Mouse (Mus musculus) limb, embryonic 11.5 days (tissue): ENCODE results near the gene Fas. TPM values are rescaled to one million over a fixed set of nuclear protein-coding genes. Genes with fewer than 3 reads are reported as not detected.

ENCODE experiments used
- ATAC-seq: fragments of 200-750 bp; cut with Nextera tagmentation; 2 replicates; pipeline ENCODE4 v1.8.0; 2017; ENCODE audit warnings: low read depth; ENCODE audit not compliant: insufficient number of reproducible peaks, low FRiP score, low TSS enrichment
- DNase-seq: peaks from one replicate; pipeline ENCODE4 v3.0.0-alpha.2; 2015; ENCODE audit warnings: low spot score
- H3K27ac ChIP-seq: fragments of 300-500 bp; sonication (generic); replicated peaks from 2 replicates; pipeline ENCODE4 v1.5.1; 2014; ENCODE audit warnings: low read depth, mild to moderate bottlenecking, low read length
- H3K27me3 ChIP-seq: fragments of 300-500 bp; sonication (generic); 2 replicates; pipeline ENCODE4 v1.6.1; 2014; ENCODE audit warnings: mild to moderate bottlenecking, low read length, mixed read lengths; ENCODE audit not compliant: control insufficient read depth, insufficient read depth
- H3K36me3 ChIP-seq: fragments of 300-500 bp; sonication (generic); 2 replicates; pipeline ENCODE4 v1.6.1; 2014; ENCODE audit warnings: mild to moderate bottlenecking, low read length, moderate library complexity, mixed read lengths; ENCODE audit not compliant: control insufficient read depth, insufficient read depth
- H3K4me1 ChIP-seq: fragments of 300-500 bp; sonication (generic); 2 replicates; pipeline ENCODE4 v1.6.1; 2014; ENCODE audit warnings: low read length, mixed read lengths; ENCODE audit not compliant: control insufficient read depth, insufficient read depth
- H3K4me2 ChIP-seq: fragments of 300-500 bp; sonication (generic); 2 replicates; pipeline ENCODE4 v1.6.1; 2014; ENCODE audit warnings: low read depth, mild to moderate bottlenecking, moderate library complexity; ENCODE audit not compliant: severe bottlenecking
- H3K4me3 ChIP-seq: fragments of 300-500 bp; sonication (generic); 2 replicates; pipeline ENCODE4 v1.5.1; 2014; ENCODE audit warnings: low read depth, low read length
- H3K9ac ChIP-seq: fragments of 300-500 bp; sonication (generic); 2 replicates; pipeline ENCODE4 v1.6.1; 2014; ENCODE audit warnings: mild to moderate bottlenecking, low read length
- H3K9me3 ChIP-seq: fragments of 300-500 bp; sonication (generic); 2 replicates; pipeline ENCODE4 v1.6.1; 2016; ENCODE audit warnings: low read length; ENCODE audit not compliant: control insufficient read depth
- WGBS: fragments of 180-500 bp; shearing (Covaris S2); extraction: QIAGEN DNeasy Blood & Tissue Kit; methylation state at CpG from one replicate; pipeline ENCODE4 v1.1.7; 2014; 5-methylcytosine and 5-hydroxymethylcytosine counted together
- polyA plus RNA-seq: library from polyadenylated mRNA; unstranded; fragments of >200 nt; fragmentation: Nextera tagmentation; extraction: Ambion mirVana; gene quantifications from 2 replicates; pipeline ENCODE4 v1.2.1, GENCODE M21; 2014

Gene Fas
- polyA plus RNA-seq, 1 experiment from 2014 or later: 0.72 TPM

DNA sequence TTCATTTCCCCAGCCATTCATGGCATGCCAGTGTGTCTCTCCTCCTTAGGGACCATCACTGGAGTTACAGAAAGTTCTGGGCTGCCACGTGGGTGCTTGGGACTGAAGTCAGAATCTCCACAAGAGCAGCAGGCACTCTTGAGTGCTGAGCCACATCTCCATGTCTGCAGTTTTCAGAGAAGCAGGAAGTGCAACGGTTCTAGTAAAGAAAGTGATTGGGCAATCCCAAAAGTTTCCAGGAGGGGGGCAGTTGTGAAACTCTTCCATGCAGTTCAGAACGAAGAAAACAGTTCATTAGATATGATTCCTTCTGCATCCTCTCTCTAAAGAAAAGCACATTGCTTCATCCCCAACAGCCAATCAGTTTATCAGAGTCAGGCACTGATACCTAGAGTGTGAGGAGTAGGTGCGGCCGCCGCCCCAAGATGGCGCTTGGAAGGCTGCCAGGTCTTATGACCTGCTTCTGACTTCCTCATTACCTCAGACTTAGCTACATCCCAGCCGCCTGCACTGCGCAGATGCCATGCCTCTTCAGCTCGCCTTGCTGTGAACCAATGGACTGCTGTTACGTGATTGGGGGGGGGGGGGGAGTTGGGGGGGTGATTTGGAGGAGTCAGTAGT lies 20.2 kb upstream of the Fas start:
- no peaks in the 10 kb centered on the region for H3K27me3 ChIP-seq
- DNase-seq: no peak
- H3K4me3 ChIP-seq: no peak overlapping the region
- H3K4me1 ChIP-seq: no peaks in the 10 kb centered on the region
- no peak overlapping the region for H3K4me2 ChIP-seq
- no peaks in the 10 kb centered on the region for H3K36me3 ChIP-seq
- H3K9me3 ChIP-seq: no peaks in the 10 kb centered on the region
- no peak for ATAC-seq
- no peak overlapping the region for H3K27ac ChIP-seq
- no peak overlapping the region for H3K9ac ChIP-seq
- WGBS: 93% methylated on average over 11 of the region's 11 CpGs

GRCm38 (mm10) chr19:34270824-34271464 lies 19.5 kb upstream of the Fas start:
- 93% methylated on average over 13 of the region's 13 CpGs for WGBS
- Histone ChIP-seq H3K27ac (no peak overlapping the region), H3K36me3 (no peaks in the 10 kb centered on the region), H3K27me3 (no peaks in the 10 kb centered on the region), H3K9ac (no peak overlapping the region), H3K9me3 (no peaks in the 10 kb centered on the region), H3K4me2 (no peak overlapping the region), H3K4me1 (no peaks in the 10 kb centered on the region), H3K4me3 (no peak overlapping the region)
- DNase-seq (no peak), ATAC-seq (no peak)

GRCm38 (mm10) chr19:34273073-34273472 lies 17.4 kb upstream of the Fas start:
- ATAC-seq (no peak), DNase-seq (no peak)
- Histone ChIP-seq H3K4me1 (no peaks in the 10 kb centered on the region), H3K9me3 (no peaks in the 10 kb centered on the region), H3K4me2 (no peak overlapping the region), H3K9ac (no peak overlapping the region), H3K27ac (no peak overlapping the region), H3K36me3 (no peaks in the 10 kb centered on the region), H3K27me3 (no peaks in the 10 kb centered on the region), H3K4me3 (no peak overlapping the region)
- 90% methylated on average over 1 of the region's 1 CpGs for WGBS

- no peak overlapping the region for H3K9ac ChIP-seq
- no peaks in the 10 kb centered on the region for H3K9me3 ChIP-seq
- DNase-seq: no peak
- H3K36me3 ChIP-seq: no peaks in the 10 kb centered on the region
- H3K4me1 ChIP-seq: no peaks in the 10 kb centered on the region
- H3K27ac ChIP-seq: no peak overlapping the region
- ATAC-seq: no peak
- WGBS: 93% methylated on average over 3 of the region's 3 CpGs
- H3K4me3 ChIP-seq: no peak overlapping the region
- no peak overlapping the region for H3K4me2 ChIP-seq
- H3K27me3 ChIP-seq: no peaks in the 10 kb centered on the region
Measured at GRCm38 (mm10) chr19:34278078-34278477, 12.4 kb upstream of the Fas start.

DNA sequence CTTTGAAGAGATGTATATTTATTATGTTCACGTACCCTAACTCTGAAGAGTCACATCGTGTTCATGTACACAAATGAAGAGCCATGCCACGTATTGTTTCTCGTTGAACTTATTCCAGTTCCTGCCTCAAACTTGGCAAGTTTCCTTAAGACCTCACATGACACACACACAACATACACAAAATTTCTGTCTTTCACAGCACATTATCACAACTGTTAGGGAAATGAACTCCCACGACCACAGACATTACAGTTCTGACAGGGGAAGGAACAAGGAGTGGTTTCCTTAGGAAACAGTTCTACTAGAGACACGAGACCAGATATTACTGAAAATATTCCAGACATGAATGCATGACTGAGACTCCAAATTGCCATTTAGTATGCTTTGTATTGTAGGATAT lies 6.9 kb upstream of the Fas start:
- no peak overlapping the region for H3K4me2 ChIP-seq
- H3K9me3 ChIP-seq: no peaks in the 10 kb centered on the region
- no peaks in the 10 kb centered on the region for H3K36me3 ChIP-seq
- WGBS: 86% methylated on average over 6 of the region's 6 CpGs
- DNase-seq: no peak
- H3K27me3 ChIP-seq: no peaks in the 10 kb centered on the region
- ATAC-seq: no peak
- H3K9ac ChIP-seq: no peak overlapping the region
- no peak overlapping the region for H3K27ac ChIP-seq
- no peaks in the 10 kb centered on the region for H3K4me1 ChIP-seq
- no peak overlapping the region for H3K4me3 ChIP-seq

DNA sequence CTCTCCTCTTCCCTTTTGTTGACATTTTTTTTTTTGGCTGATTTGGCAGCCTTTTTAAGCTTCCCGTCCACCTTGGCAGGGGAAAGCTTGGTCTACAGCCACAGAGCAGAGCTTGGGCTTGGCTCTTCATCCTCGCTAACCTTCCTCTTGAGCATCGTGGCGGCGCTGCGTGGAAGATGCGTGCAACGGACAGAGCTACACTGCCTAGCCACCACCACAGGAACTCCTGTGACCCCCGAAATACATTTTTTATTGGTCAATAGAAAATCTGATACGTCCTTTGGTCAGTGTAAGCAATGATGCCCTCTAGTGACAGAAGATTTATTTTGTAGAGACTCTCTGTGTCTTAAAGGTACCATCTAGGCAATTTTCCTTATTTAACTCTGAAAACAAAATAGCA lies 6.1 kb upstream of the Fas start:
- DNase-seq (no peak), ATAC-seq (no peak)
- no peak overlapping the region for H3K27ac ChIP-seq
- H3K4me2 ChIP-seq: no peak overlapping the region
- 72% methylated on average over 10 of the region's 10 CpGs for WGBS
- H3K27me3 ChIP-seq: no peaks in the 10 kb centered on the region
- H3K36me3 ChIP-seq: no peaks in the 10 kb centered on the region
- no peak overlapping the region for H3K4me3 ChIP-seq
- H3K9ac ChIP-seq: no peak overlapping the region
- no peaks in the 10 kb centered on the region for H3K4me1 ChIP-seq
- no peaks in the 10 kb centered on the region for H3K9me3 ChIP-seq

DNA sequence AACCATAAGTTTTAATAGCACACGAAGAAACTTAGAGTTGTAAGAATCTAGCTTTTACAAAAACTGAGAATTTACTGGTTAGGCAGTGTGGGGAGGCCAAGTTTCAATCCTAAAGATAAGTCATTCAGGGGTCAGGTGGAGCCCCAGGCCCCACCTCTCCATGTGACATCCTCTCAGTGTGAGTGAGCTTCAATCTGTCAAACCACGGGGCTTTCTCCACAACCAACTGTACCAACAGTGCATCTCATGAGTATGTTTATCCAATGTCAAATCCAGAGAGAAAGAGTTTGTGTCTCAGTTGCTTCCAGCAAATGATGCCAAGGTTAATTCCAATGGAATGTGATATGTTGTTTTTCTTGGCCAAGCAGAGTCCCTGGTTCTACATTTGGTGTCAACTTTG lies 5.6 kb upstream of the Fas start:
- DNase-seq: no peak
- Histone ChIP-seq H3K9me3 (no peaks in the 10 kb centered on the region), H3K27me3 (no peaks in the 10 kb centered on the region), H3K9ac (no peak overlapping the region), H3K36me3 (no peaks in the 10 kb centered on the region), H3K4me1 (no peaks in the 10 kb centered on the region), H3K27ac (no peak overlapping the region), H3K4me2 (no peak overlapping the region), H3K4me3 (no peak overlapping the region)
- 63% methylated on average over 2 of the region's 2 CpGs for WGBS
- no peak for ATAC-seq

GRCm38 (mm10) chr19:34287221-34287620 lies 3.2 kb upstream of the Fas start:
- no peak for ATAC-seq
- H3K27me3 ChIP-seq: no peaks in the 10 kb centered on the region
- H3K9ac ChIP-seq: no peak overlapping the region
- H3K4me1 ChIP-seq: no peaks in the 10 kb centered on the region; the same call in 1 of the 2 replicates
- H3K4me2 ChIP-seq: no peak overlapping the region
- no peaks in the 10 kb centered on the region for H3K9me3 ChIP-seq
- H3K4me3 ChIP-seq: no peak overlapping the region
- H3K27ac ChIP-seq: no peak overlapping the region
- no peak for DNase-seq
- no peaks in the 10 kb centered on the region for H3K36me3 ChIP-seq
